9 mouse cellular contexts compared by ENCODE assay signal in the genomic region with DNA sequence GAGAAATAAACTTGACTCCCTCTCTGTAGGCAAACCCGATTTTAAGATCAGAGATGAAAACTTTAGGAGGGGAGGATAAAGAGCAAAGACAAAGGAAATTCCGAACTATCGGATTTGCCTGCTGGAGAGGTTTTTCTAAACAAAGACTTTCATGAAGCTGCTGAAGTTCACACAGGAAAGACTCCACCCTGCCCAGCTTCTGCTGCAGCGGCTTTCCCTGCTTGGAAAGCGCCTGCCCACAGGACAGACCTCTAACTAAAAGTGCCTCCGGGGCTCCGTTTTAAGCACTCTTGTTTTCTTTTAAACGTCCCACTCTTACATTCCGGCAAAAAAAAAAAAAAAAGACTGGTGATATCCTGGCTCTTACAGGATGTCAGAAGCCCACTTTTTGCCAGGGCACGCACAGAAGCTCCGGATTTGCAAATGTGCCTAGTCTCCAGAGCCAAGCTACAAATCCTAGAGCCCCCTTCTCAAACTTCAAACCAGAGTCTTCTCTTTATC. TPM values are rescaled to one million over a fixed set of nuclear protein-coding genes. Genes with fewer than 3 reads are reported as not detected.
DNase-seq lines count a peak whose midpoint lies in the region; ATAC-seq lines count a peak whose summit lies in the region.
"Had no signal": no experiment of that assay in that cellular context is flagged by ENCODE, and none has a peak within 500 bp of the region (broad histone marks: within the 10 kb centered on the region; RNA-seq: fewer than 3 reads in every experiment).

No protein-coding gene starts in this region.

- peaks cover 6% of the 10 kb centered on the region; the same call in 1 of the 2 replicates for H3K4me1 ChIP-seq in embryonic facial prominence, embryonic 10.5 days
- no peaks in the 10 kb centered on the region for H3K4me1 ChIP-seq in liver, embryonic 11.5 days (replicated peaks; ENCODE audit: control insufficient read depth, insufficient read depth, low read length)
- no peaks in the 10 kb centered on the region for H3K4me1 ChIP-seq in neural tube, embryonic 12.5 days

- peak overlapping the region; percentile 60 for H3K4me3 ChIP-seq in embryonic facial prominence, embryonic 10.5 days
- peak overlapping the region; percentile 46 for H3K4me3 ChIP-seq in liver, embryonic 11.5 days (ENCODE audit: low read depth, low read length)
- H3K4me3 ChIP-seq in neural tube, embryonic 12.5 days, result peak overlapping the region; percentile 34

- no peak for ATAC-seq in liver, embryonic 11.5 days (replicated peaks; ENCODE audit: low FRiP score)
- peak; percentile 58; the same call in 1 of the 2 replicates for ATAC-seq in neural tube, embryonic 12.5 days (ENCODE audit: low FRiP score, low read depth)
- no peak for ATAC-seq in CD4-positive, CD25-positive, alpha-beta regulatory T cell, adult 4 months

- intact Hi-C loops in gastrocnemius, postnatal 36 days (cut with DNase I), result no loop called here
- intact Hi-C loops in heart, postnatal 14 days (cut with DNase I), result loop anchor here (5.0 to 10.0 kb wide), 2 partner anchors 70 to 123 kb away; no protein-coding TSS in a partner anchor

- peak; percentile 20 for DNase-seq in gastrocnemius, adult 18-20 months (ENCODE audit: low spot score)
- DNase-seq in gastrocnemius, postnatal 36 days, result no peak
- DNase-seq in embryonic facial prominence, embryonic 10.5 days (ENCODE audit: low spot score), result peak; percentile 64
- peak; percentile 44 for DNase-seq in heart, postnatal 14 days
- peak; percentile 37 for DNase-seq in liver, embryonic 11.5 days (ENCODE audit: low spot score)
- no peak for DNase-seq in B cell, adult 2 months

- 6% methylated on average over 11 of the region's 11 CpGs for WGBS in embryonic facial prominence, embryonic 10.5 days
- WGBS in liver, embryonic 11.5 days, result 9% methylated on average over 11 of the region's 11 CpGs
- WGBS in neural tube, embryonic 12.5 days, result 18% methylated on average over 11 of the region's 11 CpGs

- no peaks in the 10 kb centered on the region for H3K36me3 ChIP-seq in embryonic facial prominence, embryonic 10.5 days (replicated peaks)
- no peaks in the 10 kb centered on the region for H3K36me3 ChIP-seq in liver, embryonic 11.5 days (ENCODE audit: control insufficient read depth, insufficient read depth, low read length)
- no peaks in the 10 kb centered on the region for H3K36me3 ChIP-seq in neural tube, embryonic 12.5 days

- H3K27ac ChIP-seq in embryonic facial prominence, embryonic 10.5 days (replicated peaks), result peak overlapping the region; percentile 88
- H3K27ac ChIP-seq in liver, embryonic 11.5 days (ENCODE audit: low read depth, low read length), result peak overlapping the region; percentile 71
- H3K27ac ChIP-seq in neural tube, embryonic 12.5 days, result no peak overlapping the region

- no peaks in the 10 kb centered on the region for H3K27me3 ChIP-seq in embryonic facial prominence, embryonic 10.5 days (replicated peaks; ENCODE audit: low read depth, poor library complexity, severe bottlenecking)
- H3K27me3 ChIP-seq in liver, embryonic 11.5 days (replicated peaks; ENCODE audit: control insufficient read depth, insufficient read depth, low read length), result no peaks in the 10 kb centered on the region
- no peaks in the 10 kb centered on the region for H3K27me3 ChIP-seq in neural tube, embryonic 12.5 days (replicated peaks)
- H3K27me3 ChIP-seq: CH12.LX had no signal

- peak overlapping the region; percentile 35 for H3K9ac ChIP-seq in liver, embryonic 11.5 days (ENCODE audit: low read depth, low read length)
- H3K9ac ChIP-seq in neural tube, embryonic 12.5 days, result peak overlapping the region; percentile 29

- peak overlapping the region; percentile 49 for H3K4me2 ChIP-seq in liver, embryonic 11.5 days
- H3K4me2 ChIP-seq in neural tube, embryonic 12.5 days (replicated peaks), result peak overlapping the region; percentile 55

- H3K9me3 ChIP-seq in embryonic facial prominence, embryonic 10.5 days, result no peaks in the 10 kb centered on the region
- H3K9me3 ChIP-seq in liver, embryonic 11.5 days (ENCODE audit: control insufficient read depth, low read length), result no peaks in the 10 kb centered on the region
- H3K9me3 ChIP-seq in neural tube, embryonic 12.5 days, result no peaks in the 10 kb centered on the region

RNA-seq across cellular contexts. Expression of a gene that starts 0.8 kb away (rescaled TPM):
- total RNA-seq in gastrocnemius, adult 18-20 months (2021), result 1 to 10 TPM; 8.7 to 9.2 TPM
- total RNA-seq in gastrocnemius, postnatal 36 days (2021), result 10 to 100 TPM; 25.4 to 34.6 TPM
- 21.7 and 26.0 TPM in 2 replicates for polyA plus RNA-seq in embryonic facial prominence, embryonic 10.5 days (2016; fragmentation: Nextera tagmentation; extraction: Ambion mirVana)
- 10 to 100 TPM; 63.9 to 69.1 TPM for total RNA-seq in heart, postnatal 14 days (2021)
- 24.4 and 25.3 TPM in 2 replicates for polyA plus RNA-seq in liver, embryonic 11.5 days (2014; fragmentation: Nextera tagmentation; extraction: Ambion mirVana)
- polyA plus RNA-seq in neural tube, embryonic 12.5 days (2016; fragmentation: Nextera tagmentation; extraction: Ambion mirVana), result 26.9 and 28.1 TPM in 2 replicates
- polyA plus RNA-seq in CD4-positive, CD25-positive, alpha-beta regulatory T cell, adult 4 months (2017; shearing (Covaris generic)), result not detected
- total RNA-seq: CH12.LX had no signal

Comparison
In these comparisons a context has a peak if more than half of its experiments do, and no peak if none do; other contexts are left out.
1. DNase-seq: peak in gastrocnemius, adult 18-20 months (single experiment), embryonic facial prominence, embryonic 10.5 days (single experiment), heart, postnatal 14 days (2 of 2) and liver, embryonic 11.5 days (single experiment); none in gastrocnemius, postnatal 36 days (0 of 2) and B cell, adult 2 months (0 of 2).
2. RNA of a gene that starts 0.8 kb away (polyA plus RNA-seq): 26.9 to 28.1 TPM in neural tube, embryonic 12.5 days, 21.7 to 26.0 TPM in embryonic facial prominence, embryonic 10.5 days and 24.4 to 25.3 TPM in liver, embryonic 11.5 days; not detected in CD4-positive, CD25-positive, alpha-beta regulatory T cell, adult 4 months; every median in the first group is over 10 times any median in the second.
3. Peak in every context shown above with its lines, with median percentiles within 50 percentile points of each other: H3K4me3 ChIP-seq.